Mouse (Mus musculus): ENCODE measurements around the gene Arhgef26. TPM values are rescaled to one million over a fixed set of nuclear protein-coding genes. Genes with fewer than 3 reads are reported as not detected.
A peak's percentile ranks its signal among the peaks of the same experiment; 100 is the strongest.

Gene Arhgef26
- total and polyA plus RNA-seq, 2 experiments: 10.4 to 29.2 TPM

DNA sequence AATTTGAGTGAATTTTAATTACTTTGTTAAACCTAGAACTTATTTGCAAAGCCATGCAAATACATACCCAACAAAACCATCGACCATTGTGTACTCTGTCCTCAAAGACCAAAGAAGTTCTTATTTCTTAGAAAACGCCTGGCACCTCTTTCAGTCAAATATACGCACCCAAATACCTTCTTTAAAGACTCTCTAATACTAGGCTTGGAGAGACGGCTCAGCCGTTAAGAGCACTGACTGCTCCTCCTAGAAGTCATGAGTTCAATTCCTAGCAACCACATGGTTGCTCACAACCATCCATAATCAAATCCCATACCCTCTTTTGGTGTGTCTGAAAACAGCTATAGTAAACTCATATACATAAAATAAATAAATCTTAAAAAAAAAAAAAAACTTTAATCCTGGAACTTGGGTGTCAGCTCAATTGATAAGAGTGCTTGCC lies 169.1 kb downstream of the Arhgef26 start:
- 35% methylated on average over 5 of the region's 5 CpGs for WGBS
- Histone ChIP-seq H3K4me3 (ENCODE audit: insufficient read depth, low read depth, low read length) (peak overlapping the region; percentile 95; the same call in 1 of the 2 replicates), H3K9ac (ENCODE audit: low read depth, low read length) (no peak overlapping the region), H3K79me2 (ENCODE audit: control insufficient read depth, insufficient read depth, low read length) (peaks cover 4% of the 10 kb centered on the region; the same call in 1 of the 2 replicates), H3K4me1 (ENCODE audit: control insufficient read depth, insufficient read depth, low read length) (peaks cover 4% of the 10 kb centered on the region; the same call in 1 of the 2 replicates), H3K27ac (replicated peaks; ENCODE audit: insufficient read depth, low read depth, low read length) (no peak overlapping the region), H3K36me3 (ENCODE audit: control insufficient read depth, insufficient read depth, low read length) (peaks cover under 1% of the 10 kb centered on the region; the same call in 1 of the 2 replicates), H3K27me3 (ENCODE audit: control insufficient read depth, insufficient read depth, low read length) (no peaks in the 10 kb centered on the region)
- TF ChIP-seq CTCF (IDR thresholded peaks at IDR 0.05; ENCODE audit: low read depth, low read length): no peak
- TF ChIP-seq POLR2A (IDR thresholded peaks at IDR 0.05; ENCODE audit: extremely low read depth, insufficient read depth, low read length): no peak
- no peak for DNase-seq (ENCODE audit: extremely low read depth, low read depth, low spot score)

Other genes starting within 250 kb of the Arhgef26 start
- gene Dhx36, start 168.7 kb downstream of the Arhgef26 start, total RNA-seq (2014; rRNA removed): 20.6 and 24.5 TPM in 2 replicates
- gene Dhx36, start 168.7 kb downstream of the Arhgef26 start, polyA plus RNA-seq (2012; rRNA removed): 2.7 and 2.9 TPM in 2 replicates

All from liver, adult 2 months (tissue).